In the genomic region with DNA sequence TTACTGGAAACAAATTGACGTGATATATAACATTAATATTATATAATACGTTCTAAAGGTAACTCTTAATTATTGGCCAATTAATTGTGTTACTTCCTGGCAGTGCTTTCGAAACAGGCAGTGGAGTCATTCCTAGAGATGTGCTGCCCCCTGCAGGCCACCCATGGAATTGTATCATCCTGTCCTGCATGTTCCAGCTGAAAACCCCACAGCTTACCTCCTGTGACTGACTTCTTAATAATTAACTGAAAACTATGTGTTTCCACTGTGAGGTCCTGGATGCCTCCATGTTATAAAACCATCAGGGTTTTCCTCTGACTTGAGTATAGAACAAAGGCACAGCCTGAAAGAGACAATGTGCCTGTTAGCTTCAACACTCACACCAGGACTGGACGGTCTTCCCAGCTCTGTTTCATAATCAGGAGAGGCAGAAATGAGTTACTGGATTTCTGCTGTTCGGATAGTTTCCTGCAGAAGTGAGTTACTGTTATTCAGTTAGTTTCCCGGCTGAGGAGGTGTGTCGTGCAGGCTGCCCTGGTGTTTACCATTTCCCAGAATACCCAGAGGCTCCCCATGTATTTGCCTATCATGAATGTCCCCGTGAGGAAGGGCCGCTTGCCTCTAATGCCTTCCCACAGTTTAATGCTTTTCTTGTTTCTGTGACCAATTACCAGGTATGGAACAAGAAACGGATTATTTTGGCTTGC, we compare ENCODE assay signal across 8 mouse cellular contexts. TPM values are rescaled to one million over a fixed set of nuclear protein-coding genes. Genes with fewer than 3 reads are reported as not detected.
DNase-seq lines count a peak whose midpoint lies in the region; ATAC-seq lines count a peak whose summit lies in the region.

No protein-coding gene starts in this region.

- no peak overlapping the region for H3K9ac ChIP-seq in liver, embryonic 13.5 days

- ATAC-seq in liver, embryonic 13.5 days (ENCODE audit: low read depth) = 0 out of 2 replicates have a peak, but pooled peaks have one; percentile 18

- no peak overlapping the region for H3K27ac ChIP-seq in liver, embryonic 13.5 days

- WGBS in liver, embryonic 13.5 days (ENCODE audit: insufficient replicate concordance) = 26% methylated on average over 10 of the region's 10 CpGs

- peaks cover 23% of the 10 kb centered on the region for H3K27me3 ChIP-seq in liver, embryonic 13.5 days

- H3K4me3 ChIP-seq in liver, embryonic 13.5 days (replicated peaks) = no peak overlapping the region

- peak overlapping the region; percentile 13 for H3K4me2 ChIP-seq in liver, embryonic 13.5 days

- no peaks in the 10 kb centered on the region for H3K36me3 ChIP-seq in liver, embryonic 13.5 days

- DNase-seq in B cell, adult 2 months = peak; percentile 86 to 89
- peak; percentile 70 for DNase-seq in ZHBTc4 (ENCODE audit: low read depth, low spot score)
- peak; percentile 86 to 91 for DNase-seq in cerebellum, postnatal 4 days (ENCODE audit: low spot score in 2 of 2)
- DNase-seq in gastrocnemius, postnatal 4 days (ENCODE audit: low spot score in 2 of 2) = peak; percentile 68 to 80
- peak; percentile 92 for DNase-seq in kidney, postnatal 14 days
- peak; percentile 63 for DNase-seq in liver, embryonic 13.5 days
- peak; percentile 91 for DNase-seq in retina, embryonic 14.5 days (ENCODE audit: low spot score)
- DNase-seq in thymus, postnatal 10 days (ENCODE audit: low spot score in 2 of 2) = peak; percentile 51 to 85

- H3K4me1 ChIP-seq in liver, embryonic 13.5 days (replicated peaks) = peaks cover 10% of the 10 kb centered on the region

- H3K9me3 ChIP-seq in liver, embryonic 13.5 days (replicated peaks) = no peaks in the 10 kb centered on the region

RNA-seq across cellular contexts. Expression of gene Plekhd1, which starts 32.6 kb away (rescaled TPM):
- total RNA-seq in gastrocnemius, postnatal 4 days (2021) = under 1 TPM; 0.21 to 0.78 TPM
- polyA plus RNA-seq in liver, embryonic 13.5 days (2015; fragmentation: Nextera tagmentation; extraction: Ambion mirVana) = 0.14 and 0.35 TPM in 2 replicates

RNA-seq across cellular contexts. Expression of gene Ccdc177, which starts 35.5 kb away (rescaled TPM):
- under 1 TPM; 0.12 to 0.13 TPM for total RNA-seq in gastrocnemius, postnatal 4 days (2021)
- not detected in 2 replicates for polyA plus RNA-seq in liver, embryonic 13.5 days (2015; fragmentation: Nextera tagmentation; extraction: Ambion mirVana)
